Mouse (Mus musculus) forelimb bud, embryonic 11.5 days (tissue): ENCODE measurements at regions not wholly inside any gene's neighbourhood (a gene's known extent, or its start where the extent isn't known, plus 50 kb on each side); places are given as distances from the start of the nearest gene placed in this dataset.

Experiments used
- DNase-seq: peaks from one replicate; pipeline ENCODE4 v3.0.0-alpha.2; 2012; ENCODE audit warnings: low read depth, low spot score

- DNase-seq = no peak
Measured at GRCm38 (mm10) chr4:33594997-33595657, 285.0 kb downstream of the Rngtt start.

- DNase-seq = no peak
Measured at GRCm38 (mm10) chr4:33595763-33596162, 285.7 kb downstream of the Rngtt start.

- DNase-seq = no peak
Measured at GRCm38 (mm10) chr4:33599966-33600365, 289.9 kb downstream of the Rngtt start.

- no peak for DNase-seq
Measured at GRCm38 (mm10) chr4:33600805-33601204, 290.7 kb downstream of the Rngtt start.

- DNase-seq = no peak
Measured at GRCm38 (mm10) chr4:33604636-33605035, 294.5 kb downstream of the Rngtt start.

GRCm38 (mm10) chr4:33639821-33640575 lies 284.4 kb upstream of the Cnr1 start:
- DNase-seq = no peak

- no peak for DNase-seq
Measured at GRCm38 (mm10) chr4:33640576-33641255, 283.7 kb upstream of the Cnr1 start.

- DNase-seq = no peak
Measured at GRCm38 (mm10) chr4:33641883-33642282, 282.5 kb upstream of the Cnr1 start.

- no peak for DNase-seq
Measured at GRCm38 (mm10) chr4:33642526-33642925, 281.9 kb upstream of the Cnr1 start.

GRCm38 (mm10) chr4:33645217-33645616 lies 279.2 kb upstream of the Cnr1 start:
- no peak for DNase-seq

GRCm38 (mm10) chr4:33651292-33651691 lies 273.1 kb upstream of the Cnr1 start:
- no peak for DNase-seq

GRCm38 (mm10) chr4:33659766-33660165 lies 264.6 kb upstream of the Cnr1 start:
- no peak for DNase-seq

- no peak for DNase-seq
Measured at GRCm38 (mm10) chr4:33660553-33660952, 263.8 kb upstream of the Cnr1 start.

- DNase-seq = no peak
Measured at GRCm38 (mm10) chr4:33661862-33662261, 262.5 kb upstream of the Cnr1 start.

GRCm38 (mm10) chr4:33662965-33663364 lies 261.4 kb upstream of the Cnr1 start:
- no peak for DNase-seq

GRCm38 (mm10) chr4:33663616-33664473 lies 260.5 kb upstream of the Cnr1 start:
- no peak for DNase-seq

GRCm38 (mm10) chr4:33664474-33664822 lies 259.9 kb upstream of the Cnr1 start:
- DNase-seq = no peak

GRCm38 (mm10) chr4:33665250-33665873 lies 259.0 kb upstream of the Cnr1 start:
- no peak for DNase-seq

GRCm38 (mm10) chr4:33668431-33668830 lies 256.0 kb upstream of the Cnr1 start:
- DNase-seq = no peak

GRCm38 (mm10) chr4:33675044-33675443 lies 249.3 kb upstream of the Cnr1 start:
- no peak for DNase-seq

GRCm38 (mm10) chr4:33679351-33679750 lies 245.0 kb upstream of the Cnr1 start:
- DNase-seq = no peak
